Mouse (Mus musculus) layer of hippocampus, adult 6 months (tissue): Measurements from ENCODE around the gene Dag1. TPM values are rescaled to one million over a fixed set of nuclear protein-coding genes. Genes with fewer than 3 reads are reported as not detected.

Experiments used
- long read RNA-seq, 2 experiments: library from polyadenylated mRNA; unstranded; transcript quantifications; one replicate each; pipeline ENCODE4 v2.0.0; 2019 to 2020
- polyA plus RNA-seq: library from polyadenylated mRNA; unstranded; fragments of <200 nt; fragmentation: Nextera tagmentation; gene quantifications from 2 replicates; pipeline ENCODE4 v1.2.3, GENCODE M21; 2021

Dag1 gene
- polyA plus RNA-seq: 38.6 and 42.0 TPM in 2 replicates
- long read RNA-seq, experiment 1, full-length matches to known transcripts: 16 of 42 reads
- long read RNA-seq, experiment 1, partial matches to known transcripts: 1 of 42 reads
- long read RNA-seq, experiment 1, other reads (novel, unspliced or antisense): 25 of 42 reads
- long read RNA-seq, experiment 2, full-length matches to known transcripts: 66 of 104 reads
- long read RNA-seq, experiment 2, partial matches to known transcripts: 1 of 104 reads
- long read RNA-seq, experiment 2, other reads (novel, unspliced or antisense): 37 of 104 reads

DNA sequence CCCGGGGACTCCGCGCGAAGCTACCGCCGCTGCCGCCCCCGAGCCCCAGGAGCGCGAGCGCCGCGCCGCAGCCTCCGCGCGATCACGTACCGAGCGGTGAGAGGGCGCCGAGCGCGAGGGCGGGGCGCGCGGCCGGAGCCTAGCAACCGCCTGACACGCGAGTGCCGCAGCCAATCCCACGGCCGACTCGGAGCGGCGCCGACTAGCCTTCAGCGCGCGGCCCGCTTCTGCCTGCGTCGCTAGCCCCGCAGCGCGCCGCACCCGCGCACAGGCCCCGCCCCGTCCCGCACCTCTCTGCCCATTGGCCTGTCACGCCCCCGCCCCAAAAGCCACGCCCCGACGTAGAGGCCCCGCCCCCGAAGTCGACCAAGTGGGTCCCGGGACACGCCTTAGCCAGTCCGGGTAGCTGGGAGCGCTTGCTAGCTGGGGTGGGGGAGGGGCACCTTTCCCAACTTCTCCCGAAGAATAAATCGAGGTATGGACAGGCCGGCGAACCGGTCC lies at the start of gene Dag1:
Gene Dag1, minus strand, starts transcription at position 269 of the 501 bp plus-strand sequence.

DNA sequence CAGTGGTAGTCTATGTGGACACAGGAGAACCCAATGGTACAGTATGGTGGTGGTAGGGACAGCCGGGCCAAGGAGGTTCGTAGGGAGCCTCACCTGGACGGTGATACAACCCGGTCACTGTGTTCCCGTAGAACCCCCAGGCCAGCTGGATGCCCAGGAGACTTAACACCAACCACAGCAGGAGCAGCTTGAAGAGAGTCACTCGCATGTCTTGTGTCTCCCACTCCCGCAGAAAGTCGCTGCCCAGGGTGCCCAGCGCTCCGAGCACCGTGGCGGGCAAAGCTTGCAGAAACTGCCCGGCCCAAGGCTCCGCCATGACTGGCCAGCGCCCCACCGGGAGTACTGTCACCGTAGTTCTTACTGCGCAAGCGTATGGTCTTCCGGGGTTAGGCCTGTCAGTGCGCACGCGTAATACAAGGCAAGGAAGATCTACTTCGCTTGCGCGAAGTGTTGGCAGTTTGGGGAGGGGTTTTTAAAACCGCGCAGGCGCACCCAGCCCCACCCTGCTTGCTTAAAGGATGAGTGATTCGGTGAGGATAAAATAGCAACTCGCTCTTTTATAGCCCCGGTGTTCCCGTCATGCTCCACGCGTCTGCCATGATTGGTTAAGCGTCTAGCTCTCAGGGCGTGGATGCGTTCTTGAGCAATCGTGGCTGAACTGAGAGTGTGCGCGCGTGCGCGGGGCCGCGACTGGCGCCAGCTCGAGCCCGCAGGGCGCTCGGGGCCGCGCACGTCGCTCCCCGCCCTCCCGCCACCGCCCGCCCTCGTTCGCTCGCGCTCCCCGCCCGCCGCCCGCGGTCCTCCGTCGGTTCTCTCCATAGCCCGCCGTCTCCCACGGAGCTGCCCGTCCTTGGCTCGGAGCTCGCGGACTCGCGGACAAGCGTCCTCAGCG lies 42.1 kb upstream of the Dag1 start, which contains the start of the genes Rhoa and Tcta:
Gene Rhoa, plus strand, starts transcription at position 501 of the 892 bp plus-strand sequence.
Gene Tcta, minus strand, starts transcription at position 532 of the 892 bp plus-strand sequence.

DNA sequence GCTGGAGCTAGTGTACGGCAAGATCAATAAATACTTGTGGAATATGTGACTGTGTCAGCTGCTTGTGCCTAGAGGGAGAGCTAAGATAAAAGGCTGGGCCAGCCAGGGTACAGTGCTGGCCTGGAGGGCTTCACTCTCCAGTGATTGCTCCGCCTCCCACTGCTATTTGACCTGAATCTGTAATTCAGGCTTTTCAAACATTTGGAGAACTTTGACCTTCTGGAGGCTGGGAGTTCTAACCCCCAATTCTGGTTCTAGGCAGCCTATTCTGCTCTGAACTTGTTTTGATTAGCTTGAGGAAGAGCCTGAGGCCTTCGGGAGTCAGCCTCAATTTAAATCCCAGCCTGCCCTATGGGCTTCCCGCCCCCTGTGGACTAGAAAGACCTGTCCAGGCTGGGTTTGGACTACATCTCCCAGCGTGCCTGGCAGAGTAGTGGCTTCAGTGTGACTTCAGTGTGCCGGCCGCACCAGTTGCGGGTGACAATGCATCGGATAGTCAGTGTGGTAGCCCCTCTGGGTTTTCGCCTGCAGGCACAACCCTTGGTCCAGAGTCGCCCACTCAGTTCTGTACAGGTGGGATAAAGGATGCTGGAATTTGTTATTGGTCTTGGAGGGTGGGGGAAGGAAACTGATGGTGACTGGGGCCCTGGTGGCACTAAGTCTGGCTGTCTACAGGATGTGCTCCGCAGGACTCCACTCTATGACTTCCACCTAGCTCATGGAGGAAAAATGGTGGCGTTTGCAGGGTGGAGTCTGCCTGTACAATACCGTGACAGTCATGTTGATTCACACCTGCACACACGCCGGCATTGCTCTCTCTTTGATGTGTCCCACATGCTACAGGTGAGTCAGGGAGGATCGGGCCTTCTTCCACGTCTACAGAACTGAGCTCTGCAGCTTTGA lies 32.9 kb upstream of the Dag1 start, which contains the start of gene Amt:
Gene Amt, plus strand, starts transcription at position 401 of the 903 bp plus-strand sequence.

DNA sequence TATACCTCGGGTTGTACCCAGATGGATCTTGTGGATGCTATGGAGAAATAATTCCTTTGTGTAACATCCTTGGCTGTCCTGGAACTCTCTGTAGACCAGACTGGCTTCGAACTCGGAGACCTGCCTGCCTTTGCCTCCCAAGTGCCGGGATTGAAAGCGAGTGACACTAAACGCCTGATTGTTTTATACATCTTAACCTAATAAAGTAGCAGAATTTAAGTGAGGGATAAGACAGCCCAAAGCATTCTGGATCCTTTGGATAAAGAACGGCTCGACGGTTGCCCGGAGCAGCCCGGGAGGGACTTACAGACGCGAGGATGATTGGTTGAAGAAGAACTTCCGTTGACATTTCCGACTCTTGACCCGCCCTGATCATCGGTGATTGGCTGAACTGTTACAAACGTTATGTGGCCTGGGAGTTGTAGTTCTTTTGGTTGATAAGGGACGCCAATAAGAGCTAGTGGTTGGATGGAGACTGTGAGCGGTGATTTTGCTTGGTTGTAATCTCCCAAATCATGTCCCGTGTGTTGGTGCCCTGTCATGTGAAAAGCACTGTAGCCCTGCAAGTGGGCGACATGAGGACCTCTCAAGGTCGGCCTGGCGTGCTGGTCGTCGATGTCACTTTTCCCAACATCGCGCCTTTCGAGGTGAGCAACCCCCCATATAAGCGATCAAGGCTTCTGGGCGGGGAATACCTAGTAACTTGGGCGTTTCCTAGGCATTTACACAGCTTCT lies 26.4 kb upstream of the Dag1 start, which contains the start of gene Nicn1:
Gene Nicn1, plus strand, starts transcription at position 414 of the 735 bp plus-strand sequence.

DNA sequence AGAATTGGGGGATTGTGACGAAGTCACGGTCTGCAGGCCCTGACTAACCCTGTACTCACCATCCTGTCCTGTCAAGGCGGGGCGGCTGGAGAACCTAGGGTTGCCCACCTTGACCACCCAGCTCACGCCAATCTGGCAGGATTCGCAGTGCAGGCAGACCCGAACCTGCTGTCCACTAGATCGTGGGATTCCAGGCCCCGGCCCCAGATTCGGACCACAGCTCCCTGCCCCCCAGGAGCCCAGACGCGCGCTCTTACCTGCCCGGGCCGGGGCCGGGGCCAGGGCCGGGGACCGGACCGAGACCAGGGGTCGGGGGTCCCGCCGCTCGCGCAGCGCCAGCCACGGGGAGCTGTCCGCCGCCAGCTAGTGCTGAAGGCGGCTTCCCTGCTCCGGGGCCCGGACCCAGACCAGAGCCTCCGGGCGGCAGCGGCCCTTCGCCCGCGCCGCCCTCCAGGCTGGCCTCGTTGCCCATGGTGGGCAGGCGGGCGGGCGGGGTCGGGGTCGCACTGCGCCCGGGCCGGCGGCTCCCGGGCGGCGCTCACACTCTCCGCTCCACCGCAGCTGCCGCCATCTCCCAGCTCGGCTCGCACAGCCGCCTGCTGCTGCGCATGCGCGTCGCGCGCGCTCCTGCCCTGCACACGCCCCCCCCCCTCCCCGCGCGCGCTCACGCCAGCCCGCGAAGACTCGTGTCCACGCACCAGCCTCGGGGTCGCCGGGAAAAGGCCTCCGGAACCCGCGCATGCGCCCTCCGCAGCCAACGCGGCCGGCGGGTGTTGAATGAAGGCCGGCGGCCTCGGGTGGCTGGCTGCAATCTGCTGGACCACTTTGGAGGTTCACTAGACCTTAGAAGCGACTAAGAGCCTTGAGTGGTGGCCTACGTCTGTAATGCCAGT lies 73.7 kb downstream of the Dag1 start, which contains the start of gene Bsn:
Gene Bsn, minus strand, starts transcription at position 598 of the 893 bp plus-strand sequence.

Other genes starting within 250 kb of the Dag1 start
- 20.7 and 34.1 TPM in 2 replicates for gene Gmppb, start 214.7 kb downstream of the Dag1 start, polyA plus RNA-seq
- gene Amigo3, start 210.8 kb downstream of the Dag1 start, polyA plus RNA-seq: 0.51 and 0.60 TPM in 2 replicates
- not detected in 2 replicates for gene Mst1, start 183.5 kb downstream of the Dag1 start, polyA plus RNA-seq
- 29.2 TPM in 2 replicates for gene Rnf123, start 180.6 kb downstream of the Dag1 start, polyA plus RNA-seq
- gene Apeh, start 169.4 kb downstream of the Dag1 start, polyA plus RNA-seq: 14.8 and 15.5 TPM in 2 replicates
- gene Bsn, start 73.6 kb downstream of the Dag1 start, polyA plus RNA-seq: 21.9 and 23.1 TPM in 2 replicates
- gene Nicn1, start 26.5 kb upstream of the Dag1 start, polyA plus RNA-seq: 136 and 139 TPM in 2 replicates
- gene Amt, start 32.9 kb upstream of the Dag1 start, polyA plus RNA-seq: 31.0 and 64.8 TPM in 2 replicates
- 127 TPM in 2 replicates for gene Rhoa, start 42.2 kb upstream of the Dag1 start, polyA plus RNA-seq
- gene Tcta, start 42.2 kb upstream of the Dag1 start, polyA plus RNA-seq: 46.6 and 47.4 TPM in 2 replicates
- 122 and 130 TPM in 2 replicates for gene Gpx1, start 74.9 kb upstream of the Dag1 start, polyA plus RNA-seq
- gene Usp4, start 83.9 kb upstream of the Dag1 start, polyA plus RNA-seq: 40.7 and 44.1 TPM in 2 replicates
- 0.15 and 0.29 TPM in 2 replicates for gene 1700102P08Rik, start 128.8 kb upstream of the Dag1 start, polyA plus RNA-seq
- gene Ccdc36, start 164.5 kb upstream of the Dag1 start, polyA plus RNA-seq: 0.14 and 0.16 TPM in 2 replicates
- gene BC048562, start 172.5 kb upstream of the Dag1 start, polyA plus RNA-seq: not detected in 2 replicates
- 21.0 and 22.0 TPM in 2 replicates for gene Ccdc71, start 196.6 kb upstream of the Dag1 start, polyA plus RNA-seq
- 15.7 and 17.0 TPM in 2 replicates for gene Klhdc8b, start 197.6 kb upstream of the Dag1 start, polyA plus RNA-seq
- gene Lamb2, start 215.8 kb upstream of the Dag1 start, polyA plus RNA-seq: 5.4 and 5.7 TPM in 2 replicates
- 14.2 and 15.2 TPM in 2 replicates for gene Usp19, start 226.6 kb upstream of the Dag1 start, polyA plus RNA-seq
- 35.8 and 45.8 TPM in 2 replicates for gene Qars, start 243.7 kb upstream of the Dag1 start, polyA plus RNA-seq